Mouse (Mus musculus) lung, adult 2 months (tissue): ENCODE data around the gene Gpr68.

ENCODE experiments used
- CTCF ChIP-seq: fragments of 200-500 bp; IDR thresholded peaks from 2 replicates; pipeline ENCODE4 v1.5.1; 2011; ENCODE audit warnings: mild to moderate bottlenecking, low read length, control low read depth; ENCODE audit not compliant: insufficient read depth
- POLR2A ChIP-seq: fragments of 200-500 bp; IDR thresholded peaks from 2 replicates; pipeline ENCODE4 v1.6.1; 2011; ENCODE audit warnings: low read depth, mild to moderate bottlenecking, control low read depth, low read length, borderline replicate concordance; ENCODE audit errors: extremely low read depth

DNA sequence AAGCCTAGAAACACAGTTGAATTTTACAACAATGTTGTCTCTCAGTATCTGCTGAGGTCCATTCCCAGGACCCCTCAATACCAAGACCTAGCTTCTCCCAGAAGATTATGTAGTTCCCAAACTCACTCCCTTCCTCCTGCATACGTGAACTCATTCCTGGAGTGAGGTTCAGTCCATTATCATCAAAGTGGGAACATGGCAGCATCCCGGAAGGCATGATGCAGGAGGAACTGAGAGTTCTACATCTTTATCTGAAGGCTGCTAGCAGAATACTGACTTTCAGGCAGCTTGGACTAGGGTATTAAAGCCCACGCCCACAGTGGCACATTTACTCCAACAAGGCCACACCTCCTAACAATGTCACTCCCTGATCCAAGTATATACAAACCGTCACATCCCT lies 64.8 kb downstream of the Gpr68 start:
- TF ChIP-seq CTCF = no peak
- no peak for TF ChIP-seq POLR2A
